Mouse (Mus musculus): ENCODE measurements around the gene Acod1. TPM values are rescaled to one million over a fixed set of nuclear protein-coding genes. Genes with fewer than 3 reads are reported as not detected.
A peak's percentile ranks its signal among the peaks of the same experiment; 100 is the strongest.

The Acod1 gene
- polyA plus RNA-seq, 1 experiment: 0.11 TPM

DNA sequence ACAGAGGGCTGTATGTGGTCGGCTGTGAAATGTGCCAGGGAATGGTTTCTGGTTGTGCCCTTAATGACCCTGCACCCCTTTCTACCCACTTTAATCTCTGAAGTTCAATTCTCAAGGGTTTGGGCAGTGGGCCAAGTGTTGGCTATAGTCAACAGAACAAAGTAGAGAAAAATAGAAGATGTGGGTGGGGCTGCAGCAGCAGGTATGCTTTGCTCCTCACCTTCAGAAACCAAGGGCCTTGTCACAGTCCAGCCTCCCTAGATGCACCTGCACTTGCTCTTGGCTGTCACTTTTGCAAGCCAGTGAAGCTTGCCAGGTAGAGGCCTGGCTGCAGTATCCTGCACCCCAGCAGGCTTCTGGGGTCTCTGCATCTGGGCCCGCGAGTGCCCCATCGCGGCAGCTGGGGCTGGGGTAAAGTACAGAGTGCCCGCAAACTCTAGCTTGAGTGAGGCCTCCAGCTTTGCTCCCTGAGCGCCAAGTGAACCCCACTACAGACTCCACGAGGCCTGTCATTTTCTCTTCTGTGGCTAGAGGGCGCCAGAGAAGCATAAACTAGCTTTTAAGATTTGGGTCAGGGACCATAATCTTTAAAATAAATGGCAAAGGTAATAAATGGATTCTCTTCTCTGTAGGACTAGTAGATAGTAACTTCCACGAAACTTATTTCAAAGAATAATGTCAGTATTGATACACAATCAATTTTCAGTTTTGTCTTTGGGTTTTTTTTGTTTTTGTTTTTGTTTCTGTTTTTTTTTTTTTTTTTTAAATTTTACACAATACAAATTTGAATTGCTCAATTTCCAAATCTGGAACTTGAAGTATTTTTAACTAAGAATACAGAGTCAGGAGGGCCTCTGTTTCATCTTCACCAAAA lies 18.8 kb downstream of the Acod1 start:
- no peak for TF ChIP-seq GATA1 (IDR thresholded peaks at IDR 0.05; ENCODE audit: low read length)

DNA sequence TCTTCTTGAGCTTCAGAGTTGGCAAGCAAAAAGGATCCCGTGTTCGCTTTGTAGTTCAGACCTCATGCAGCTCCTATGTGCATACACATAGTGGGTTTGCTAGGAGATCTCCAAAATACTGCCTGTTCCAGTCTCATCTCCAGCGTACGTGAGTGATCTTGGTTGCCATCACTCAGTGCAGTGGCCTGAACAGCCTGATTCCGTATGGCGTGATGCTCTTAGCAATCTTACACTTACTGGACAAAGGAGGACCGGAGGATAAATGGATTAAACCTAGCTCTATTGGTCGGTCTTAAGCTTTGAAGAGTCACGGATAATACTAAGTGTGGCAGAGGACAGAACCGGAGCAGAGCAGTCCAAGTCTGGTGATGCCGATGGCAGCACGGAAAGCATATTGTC lies 22.7 kb downstream of the Acod1 start:
- TF ChIP-seq GATA1 (IDR thresholded peaks at IDR 0.05; ENCODE audit: low read length): no peak

DNA sequence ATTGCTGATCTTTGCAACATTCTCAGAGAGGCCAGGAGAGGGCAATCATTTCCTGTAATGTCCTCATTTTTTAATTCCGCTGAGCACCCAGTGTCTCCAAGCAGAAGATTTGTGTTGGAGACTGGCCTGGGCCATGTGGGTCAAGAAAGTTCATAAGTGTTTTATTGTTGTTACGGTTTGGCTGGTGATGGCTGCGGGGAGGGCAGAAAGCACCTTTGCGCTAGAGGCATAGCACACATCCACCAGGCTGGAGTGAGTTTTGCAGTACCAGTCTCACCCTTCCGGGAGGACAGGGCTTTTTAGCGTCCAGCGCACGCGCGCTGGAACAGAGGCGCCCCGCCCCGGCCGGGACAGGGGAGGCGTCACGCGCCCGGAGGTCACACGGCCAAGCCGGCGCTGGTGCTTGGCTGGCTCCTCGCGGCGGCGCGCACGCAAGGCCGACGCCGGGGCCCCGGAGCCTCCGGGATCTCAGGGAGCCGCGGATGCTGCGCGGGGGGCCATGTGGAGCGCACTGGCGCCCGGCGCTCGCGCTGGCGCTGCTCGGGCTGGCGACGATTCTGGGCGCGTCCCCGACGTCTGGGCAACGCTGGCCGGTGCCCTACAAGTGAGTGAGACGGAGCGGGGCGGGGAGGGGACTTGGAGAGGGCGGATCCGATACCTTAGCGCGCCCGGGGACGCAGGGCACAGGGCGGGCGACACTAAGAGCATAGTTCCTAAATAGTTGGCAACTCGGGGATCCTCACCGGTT lies 23.3 kb downstream of the Acod1 start, which contains the start of gene Cln5:
Cln5 (plus strand) TSS at position 353 of the 748 bp plus-strand sequence.
- TF ChIP-seq GATA1 (IDR thresholded peaks at IDR 0.05; ENCODE audit: low read length): no peak

- TF ChIP-seq GATA1 (IDR thresholded peaks at IDR 0.05; ENCODE audit: low read length): no peak
Measured at GRCm38 (mm10) chr14:103070790-103071189, 24.0 kb downstream of the Acod1 start.

DNA sequence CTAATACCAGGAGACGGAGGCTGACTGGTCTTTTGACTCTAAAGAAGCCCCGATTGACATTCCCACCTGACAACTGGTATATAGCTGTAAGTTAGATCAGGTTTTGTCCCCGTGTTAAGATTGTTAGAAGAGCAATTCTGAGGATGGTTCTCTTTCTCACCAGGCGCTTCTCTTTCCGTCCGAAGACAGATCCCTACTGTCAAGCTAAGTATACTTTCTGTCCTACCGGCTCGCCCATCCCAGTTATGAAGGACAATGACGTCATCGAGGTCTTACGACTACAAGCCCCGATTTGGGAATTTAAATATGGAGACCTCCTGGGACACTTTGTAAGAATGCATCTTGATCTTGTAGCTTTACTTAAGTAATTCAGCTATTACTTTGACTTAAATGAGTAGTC lies 24.7 kb downstream of the Acod1 start:
- no peak for TF ChIP-seq GATA1 (IDR thresholded peaks at IDR 0.05; ENCODE audit: low read length)

- no peak for TF ChIP-seq GATA1 (IDR thresholded peaks at IDR 0.05; ENCODE audit: low read length)
Measured at GRCm38 (mm10) chr14:103072731-103073130, 26.0 kb downstream of the Acod1 start.

DNA sequence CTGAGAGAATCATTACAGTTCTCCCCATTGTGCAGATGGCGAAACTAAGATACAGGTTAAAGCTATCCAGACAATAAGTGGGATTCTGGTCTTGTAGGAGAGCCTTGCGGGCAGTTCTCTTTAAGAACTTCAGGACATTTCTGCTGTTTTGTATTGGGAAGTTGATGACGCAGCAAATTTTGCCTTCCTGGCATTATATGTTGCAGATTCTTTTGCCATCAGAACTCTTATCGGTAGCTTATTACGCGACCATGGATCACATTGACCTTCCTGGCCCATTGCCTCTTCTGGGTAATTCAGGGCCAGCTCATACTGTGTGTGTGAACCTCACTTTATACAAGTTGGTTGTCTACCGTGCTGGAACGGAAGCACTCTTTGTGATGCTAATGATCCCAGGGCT lies 27.0 kb downstream of the Acod1 start:
- TF ChIP-seq GATA1 (IDR thresholded peaks at IDR 0.05; ENCODE audit: low read length): no peak

DNA sequence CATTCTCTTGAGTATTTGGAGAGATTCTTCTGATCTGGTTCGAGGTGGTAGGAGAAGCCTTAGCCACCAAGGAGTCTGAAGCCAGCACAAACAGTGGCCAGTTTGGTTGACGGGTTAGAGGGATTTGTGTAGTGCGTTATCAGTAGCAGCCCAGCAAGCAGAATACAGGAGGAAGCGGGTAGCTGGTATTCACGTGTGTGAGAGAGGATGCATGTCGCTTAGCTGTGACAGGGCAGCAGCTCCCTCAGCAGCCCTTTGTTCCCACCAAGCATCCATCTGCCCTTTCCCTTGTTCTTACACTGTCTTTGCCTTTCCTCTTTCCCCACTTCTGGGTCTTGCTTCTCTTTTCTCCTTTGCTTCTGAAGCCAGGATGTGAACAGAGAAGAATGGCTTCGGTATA lies 28.4 kb downstream of the Acod1 start:
- TF ChIP-seq GATA1 (IDR thresholded peaks at IDR 0.05; ENCODE audit: low read length): no peak

- TF ChIP-seq GATA1 (IDR thresholded peaks at IDR 0.05; ENCODE audit: low read length): no peak
Measured at GRCm38 (mm10) chr14:103077272-103078005, 30.7 kb downstream of the Acod1 start.

DNA sequence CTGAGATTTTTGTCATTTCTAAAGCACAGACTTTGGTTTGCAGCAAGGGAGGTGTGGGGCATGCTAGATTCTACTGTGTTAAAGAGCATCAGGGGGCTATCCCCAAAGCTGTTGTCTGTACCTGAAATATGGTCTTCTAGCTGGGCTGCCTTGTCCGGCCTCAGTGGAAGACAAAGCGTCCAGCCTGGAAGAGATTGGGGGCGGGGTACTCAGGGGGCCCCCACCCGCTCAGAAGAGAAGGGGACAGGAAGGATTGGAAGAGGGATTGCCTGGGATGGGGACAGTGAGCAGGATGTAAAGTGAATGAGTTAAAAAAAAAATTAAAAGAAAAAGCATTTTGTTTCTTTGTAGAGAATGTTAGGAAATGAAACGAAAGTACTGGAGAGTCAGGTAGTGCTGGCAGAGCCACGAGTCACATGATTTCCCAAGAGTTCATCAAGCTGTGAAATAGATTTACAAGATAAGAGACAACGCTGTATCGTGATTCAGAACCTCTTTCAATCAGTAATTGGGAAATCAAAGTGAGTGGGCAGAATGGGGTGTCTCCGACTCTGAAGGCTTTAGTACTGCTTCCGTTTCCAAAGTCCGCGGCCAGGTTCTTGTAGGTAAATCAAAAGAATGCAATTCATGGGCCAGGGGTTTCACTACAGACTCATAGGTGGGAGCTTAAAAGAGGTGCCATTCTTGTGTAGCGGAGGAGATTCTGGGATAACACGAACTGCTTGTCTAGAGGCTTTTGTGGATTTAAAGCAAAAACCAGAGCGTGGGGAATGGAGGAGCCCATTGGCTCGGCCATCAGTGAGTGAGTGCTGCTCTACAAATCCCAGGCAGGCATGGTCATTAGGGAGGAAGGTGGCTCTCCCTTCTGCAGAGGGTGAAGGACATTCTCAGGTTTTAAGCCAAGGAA lies 31.5 kb downstream of the Acod1 start:
- no peak for TF ChIP-seq GATA1 (IDR thresholded peaks at IDR 0.05; ENCODE audit: low read length)

GRCm38 (mm10) chr14:103079209-103079977 lies 32.6 kb downstream of the Acod1 start:
- TF ChIP-seq GATA1 (IDR thresholded peaks at IDR 0.05; ENCODE audit: low read length): no peak

GRCm38 (mm10) chr14:103085840-103086533 lies 39.2 kb downstream of the Acod1 start:
- no peak for TF ChIP-seq GATA1 (IDR thresholded peaks at IDR 0.05; ENCODE audit: low read length)

GRCm38 (mm10) chr14:103086671-103087324 lies 40.0 kb downstream of the Acod1 start:
- TF ChIP-seq GATA1 (IDR thresholded peaks at IDR 0.05; ENCODE audit: low read length): peak; percentile 46

Measured in G1E-ER4 (cell line).